Mouse (Mus musculus) spleen, adult 10 weeks (tissue): ENCODE results near the gene Ggct. TPM values are rescaled to one million over a fixed set of nuclear protein-coding genes. Genes with fewer than 3 reads are reported as not detected.

ENCODE experiments used
- polyA plus RNA-seq: library from polyadenylated mRNA; stranded (reverse); fragments of 350-450 nt; fragmentation: Illumina TruSeq; extraction: RNeasy Lipid Tissue Mini Kit (QIAGEN cat#74804); gene quantifications from one replicate; pipeline ENCODE4 v1.2.3, GENCODE M21; 2015; ENCODE audit warnings: low replicate concordance; ENCODE audit not compliant: insufficient read depth

Ggct gene
- polyA plus RNA-seq = 39.2 TPM

DNA sequence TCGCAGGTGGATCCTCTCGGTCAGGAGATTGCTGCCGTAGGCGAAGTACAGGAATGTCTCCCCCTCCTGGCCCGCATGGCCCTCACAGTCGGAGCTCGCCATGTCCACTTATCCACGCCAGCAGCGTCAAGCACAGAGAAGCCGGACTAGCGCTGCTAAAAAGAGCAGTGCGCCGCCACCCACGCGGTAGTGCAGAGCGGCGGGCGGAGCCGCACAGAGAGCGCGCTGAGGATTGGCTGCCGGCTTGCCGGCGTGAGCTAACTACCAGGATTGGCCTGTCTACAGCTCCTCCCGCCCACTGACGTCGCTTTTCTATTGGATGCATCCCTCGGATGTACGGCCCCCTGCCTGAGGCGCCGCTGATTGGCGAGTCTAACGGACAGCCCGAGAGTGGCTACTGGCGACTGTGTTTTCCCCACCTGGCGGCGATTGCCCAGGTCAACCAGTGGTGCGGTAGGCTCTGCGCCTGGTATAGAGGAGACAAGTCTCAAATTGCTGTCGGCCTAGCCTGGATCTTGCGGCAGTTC is at the start of gene Ggct:
TSS of gene Ggct (minus strand) at position 217 of the 527 bp plus-strand sequence.

DNA sequence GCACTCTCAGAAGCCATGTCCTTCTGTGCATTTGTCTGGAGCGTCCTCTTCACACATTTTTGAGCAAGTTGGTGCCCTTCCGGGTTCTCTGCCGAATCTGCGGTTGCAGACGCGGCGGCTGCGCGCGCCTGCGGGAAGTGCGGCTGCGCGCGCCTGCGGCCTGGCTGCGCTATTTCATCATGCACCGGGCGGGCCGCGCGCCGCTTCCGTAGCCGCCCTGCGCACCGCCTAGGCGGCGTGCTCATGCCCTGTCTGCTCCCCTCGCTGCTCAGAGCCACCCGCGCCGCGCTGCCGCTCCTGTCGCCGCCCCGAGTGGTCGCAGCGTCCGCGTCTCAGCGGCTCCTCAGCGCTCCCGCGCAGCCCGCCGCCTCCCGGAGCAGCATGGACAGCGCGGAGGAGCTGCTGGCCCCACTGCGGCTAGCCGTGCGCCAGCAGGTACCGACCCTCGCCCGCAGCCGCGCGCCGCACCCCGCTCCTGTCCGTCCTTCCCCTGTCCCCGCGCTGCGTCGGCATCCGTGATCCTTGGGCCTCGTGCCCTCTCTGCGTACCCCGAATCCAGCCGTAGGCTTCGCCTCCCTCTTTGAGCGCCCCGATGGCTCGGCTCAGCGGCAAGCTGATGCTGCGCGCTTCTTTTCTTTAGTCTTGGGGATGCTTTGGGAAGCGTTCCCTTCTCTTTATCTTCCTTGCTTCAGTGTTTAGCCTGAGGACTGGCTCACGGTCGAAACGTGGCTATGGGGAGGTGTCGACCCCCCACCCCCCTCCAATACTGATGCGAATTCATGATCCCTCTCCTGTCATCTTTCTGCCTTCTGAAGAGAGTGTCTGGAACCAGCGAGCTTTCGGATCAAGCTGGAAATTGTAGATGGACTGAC is 45.3 kb upstream of the Ggct start, which contains the start of gene Gars:
TSS of gene Gars (plus strand) at position 209 of the 872 bp plus-strand sequence.

DNA sequence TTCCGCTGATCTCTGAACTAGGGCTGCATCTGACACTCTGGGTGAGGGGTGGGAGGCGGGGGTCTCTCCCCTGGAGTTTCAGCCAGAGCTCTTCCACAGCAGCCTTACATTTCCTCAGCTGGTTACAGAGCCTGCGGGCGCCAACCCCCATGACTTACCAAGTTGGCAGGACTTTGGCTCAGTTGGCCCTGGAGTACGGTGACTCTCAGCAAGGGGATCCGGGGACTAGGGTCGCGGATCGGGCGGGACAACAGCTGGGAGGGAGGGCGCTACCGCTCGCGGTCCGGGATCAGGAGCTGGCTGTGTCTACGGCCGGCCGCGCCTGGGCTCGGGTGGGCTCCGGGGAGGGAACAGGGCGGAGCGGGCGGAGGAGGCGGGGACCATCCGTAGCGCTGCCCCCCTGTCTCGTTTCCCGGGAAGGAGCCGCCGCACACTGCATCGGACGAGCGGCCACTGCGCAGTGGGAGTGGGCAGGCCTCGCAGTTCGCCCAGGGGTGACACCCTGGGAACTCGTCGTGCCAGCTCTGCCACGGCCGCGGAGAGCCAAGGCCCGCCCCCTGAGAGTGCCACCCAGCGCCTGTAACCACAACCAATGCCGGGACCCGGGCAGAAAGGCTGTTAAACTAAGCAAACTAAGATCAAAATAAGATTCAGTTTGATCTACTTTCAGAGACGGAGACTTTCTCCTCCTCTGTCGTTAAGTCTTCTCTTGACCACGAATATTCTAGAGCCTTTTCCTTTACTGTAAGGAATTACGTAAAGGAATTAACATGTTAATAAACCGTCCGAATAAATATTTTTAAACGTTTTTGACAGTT is 20.4 kb downstream of the Ggct start, which contains the start of gene Nod1:
TSS of gene Nod1 (minus strand) at position 502 of the 818 bp plus-strand sequence.

Other genes starting within 250 kb of the Ggct start
- 71.7 TPM for gene Znrf2, start 176.0 kb downstream of the Ggct start, polyA plus RNA-seq
- 35.8 TPM for gene Nod1, start 20.3 kb downstream of the Ggct start, polyA plus RNA-seq
- gene Gars, start 45.1 kb upstream of the Ggct start, polyA plus RNA-seq = 74.1 TPM
- gene Crhr2, start 140.1 kb upstream of the Ggct start, polyA plus RNA-seq = not detected
- gene Inmt, start 182.1 kb upstream of the Ggct start, polyA plus RNA-seq = 0.95 TPM
- gene Mindy4, start 210.4 kb upstream of the Ggct start, polyA plus RNA-seq = 0.94 TPM